Mouse (Mus musculus): ENCODE results near the gene Sdccag8.

- no peak for TF ChIP-seq CTCF (IDR thresholded peaks at IDR 0.05; ENCODE audit: borderline replicate concordance, insufficient read depth, low read depth, low read length)
- TF ChIP-seq POLR2A (IDR thresholded peaks at IDR 0.05; ENCODE audit: borderline replicate concordance, insufficient read depth, low read length) = no peak
Measured at GRCm38 (mm10) chr1:176986275-176986674, 171.8 kb downstream of the Sdccag8 start.

Data from cerebellum, adult 2 months (tissue).